Mouse (Mus musculus): ENCODE results near the gene Ddx56. TPM values are rescaled to one million over a fixed set of nuclear protein-coding genes. Genes with fewer than 3 reads are reported as not detected.
A peak's percentile ranks its signal among the peaks of the same experiment; 100 is the strongest.

The Ddx56 gene
- polyA plus RNA-seq (2016; fragmentation: Nextera tagmentation; extraction: Ambion mirVana): 97.4 TPM in 2 replicates

- peaks cover 21% of the 10 kb centered on the region for H3K4me1 ChIP-seq
- peak; percentile 98 for ATAC-seq (ENCODE audit: low FRiP score)
- 2% methylated on average over 50 of the region's 50 CpGs for WGBS
- peaks cover 66% of the 10 kb centered on the region for H3K36me3 ChIP-seq (replicated peaks)
- peak within 1 kb of the TSS; percentile 90 for H3K4me3 ChIP-seq (replicated peaks)
- peak within 1 kb of the TSS; percentile 91 for H3K4me2 ChIP-seq
- H3K27ac ChIP-seq: peak within 1 kb of the TSS; percentile 97
- H3K9me3 ChIP-seq: no peaks in the 10 kb centered on the region
- peak within 1 kb of the TSS; percentile 87 for H3K9ac ChIP-seq
- H3K27me3 ChIP-seq: no peaks in the 10 kb centered on the region
These were observed at the start of gene Ddx56 for GRCm38 (mm10) chr11:6267320-6268254. TSS of gene Ddx56 (minus strand) at chr11:6267772.

- 90% methylated on average over 11 of the region's 11 CpGs for WGBS
- Histone ChIP-seq H3K36me3 (replicated peaks) (peaks cover 58% of the 10 kb centered on the region), H3K4me2 (no peak overlapping the region), H3K27me3 (no peaks in the 10 kb centered on the region), H3K27ac (no peak overlapping the region), H3K9me3 (no peaks in the 10 kb centered on the region), H3K4me3 (replicated peaks) (no peak overlapping the region), H3K4me1 (no peaks in the 10 kb centered on the region), H3K9ac (no peak overlapping the region)
- no peak for ATAC-seq (ENCODE audit: low FRiP score)
These were observed 49.2 kb upstream of the Ddx56 start for GRCm38 (mm10) chr11:6316821-6317220.

- Histone ChIP-seq H3K27ac (no peak overlapping the region), H3K36me3 (replicated peaks) (peaks cover 57% of the 10 kb centered on the region), H3K4me3 (replicated peaks) (no peak overlapping the region), H3K9ac (no peak overlapping the region), H3K27me3 (no peaks in the 10 kb centered on the region), H3K4me2 (no peak overlapping the region), H3K4me1 (no peaks in the 10 kb centered on the region), H3K9me3 (no peaks in the 10 kb centered on the region)
- ATAC-seq (ENCODE audit: low FRiP score): no peak
- 87% methylated on average over 7 of the region's 7 CpGs for WGBS
These were observed 46.4 kb upstream of the Ddx56 start for GRCm38 (mm10) chr11:6313874-6314406.

- WGBS: 95% methylated on average over 4 of the region's 4 CpGs
- Histone ChIP-seq H3K4me1 (no peaks in the 10 kb centered on the region), H3K9me3 (no peaks in the 10 kb centered on the region), H3K36me3 (replicated peaks) (peaks cover 25% of the 10 kb centered on the region), H3K27ac (no peak overlapping the region), H3K9ac (no peak overlapping the region), H3K4me3 (replicated peaks) (no peak overlapping the region), H3K27me3 (no peaks in the 10 kb centered on the region), H3K4me2 (no peak overlapping the region)
- ATAC-seq (ENCODE audit: low FRiP score): no peak
These were observed 40.6 kb upstream of the Ddx56 start for GRCm38 (mm10) chr11:6308181-6308580.

- no peaks in the 10 kb centered on the region for H3K4me1 ChIP-seq
- H3K4me2 ChIP-seq: no peak overlapping the region
- H3K9me3 ChIP-seq: no peaks in the 10 kb centered on the region
- H3K27me3 ChIP-seq: no peaks in the 10 kb centered on the region
- H3K9ac ChIP-seq: no peak overlapping the region
- 93% methylated on average over 1 of the region's 1 CpGs for WGBS
- H3K27ac ChIP-seq: no peak overlapping the region
- no peak overlapping the region for H3K4me3 ChIP-seq (replicated peaks)
- H3K36me3 ChIP-seq (replicated peaks): peaks cover 28% of the 10 kb centered on the region
- ATAC-seq (ENCODE audit: low FRiP score): no peak
These were observed 38.4 kb upstream of the Ddx56 start for GRCm38 (mm10) chr11:6305943-6306430.

GRCm38 (mm10) chr11:6302793-6303192 lies 35.2 kb upstream of the Ddx56 start:
- peaks cover 51% of the 10 kb centered on the region for H3K36me3 ChIP-seq (replicated peaks)
- no peak for ATAC-seq (ENCODE audit: low FRiP score)
- WGBS: 91% methylated on average over 2 of the region's 2 CpGs

GRCm38 (mm10) chr11:6299435-6299834 lies 31.9 kb upstream of the Ddx56 start:
- Histone ChIP-seq H3K36me3 (replicated peaks) (peaks cover 50% of the 10 kb centered on the region), H3K9me3 (no peaks in the 10 kb centered on the region)
- WGBS: 86% methylated on average over 2 of the region's 2 CpGs

More at GRCm38 (mm10) chr11:6302793-6303192, 35.2 kb upstream of the Ddx56 start:
- Histone ChIP-seq H3K27me3 (no peaks in the 10 kb centered on the region), H3K4me1 (no peaks in the 10 kb centered on the region), H3K9ac (no peak overlapping the region), H3K27ac (no peak overlapping the region), H3K9me3 (no peaks in the 10 kb centered on the region), H3K4me2 (no peak overlapping the region), H3K4me3 (replicated peaks) (no peak overlapping the region)

GRCm38 (mm10) chr11:6296077-6296476 lies 28.5 kb upstream of the Ddx56 start:
- peaks cover 10% of the 10 kb centered on the region for H3K4me1 ChIP-seq

More at GRCm38 (mm10) chr11:6299435-6299834, 31.9 kb upstream of the Ddx56 start:
- Histone ChIP-seq H3K4me2 (no peak overlapping the region), H3K27me3 (no peaks in the 10 kb centered on the region), H3K4me3 (replicated peaks) (no peak overlapping the region), H3K27ac (no peak overlapping the region), H3K4me1 (no peaks in the 10 kb centered on the region), H3K9ac (no peak overlapping the region)
- ATAC-seq (ENCODE audit: low FRiP score): no peak

GRCm38 (mm10) chr11:6294632-6295031 lies 27.1 kb upstream of the Ddx56 start:
- H3K4me3 ChIP-seq (replicated peaks): no peak overlapping the region
- H3K9me3 ChIP-seq: no peaks in the 10 kb centered on the region
- no peaks in the 10 kb centered on the region for H3K27me3 ChIP-seq
- 91% methylated on average over 4 of the region's 4 CpGs for whole genome bisulfite sequencing
- no peak overlapping the region for H3K4me2 ChIP-seq
- peaks cover 26% of the 10 kb centered on the region for H3K36me3 ChIP-seq (replicated peaks)
- no peak overlapping the region for H3K9ac ChIP-seq
- ATAC-seq (ENCODE audit: low FRiP score): no peak
- peaks cover 14% of the 10 kb centered on the region for H3K4me1 ChIP-seq
- H3K27ac ChIP-seq: no peak overlapping the region

More at GRCm38 (mm10) chr11:6296077-6296476, 28.5 kb upstream of the Ddx56 start:
- Histone ChIP-seq H3K4me2 (no peak overlapping the region), H3K9me3 (no peaks in the 10 kb centered on the region), H3K36me3 (replicated peaks) (peaks cover 36% of the 10 kb centered on the region), H3K9ac (no peak overlapping the region), H3K4me3 (replicated peaks) (no peak overlapping the region), H3K27ac (no peak overlapping the region), H3K27me3 (no peaks in the 10 kb centered on the region)
- no peak for ATAC-seq (ENCODE audit: low FRiP score)

GRCm38 (mm10) chr11:6293601-6294000 lies 26.0 kb upstream of the Ddx56 start:
- Histone ChIP-seq H3K27me3 (no peaks in the 10 kb centered on the region), H3K4me3 (replicated peaks) (no peak overlapping the region), H3K9ac (no peak overlapping the region), H3K27ac (no peak overlapping the region), H3K36me3 (replicated peaks) (peaks cover 17% of the 10 kb centered on the region), H3K4me2 (no peak overlapping the region), H3K4me1 (peaks cover 14% of the 10 kb centered on the region), H3K9me3 (no peaks in the 10 kb centered on the region)
- no peak for ATAC-seq (ENCODE audit: low FRiP score)
- 93% methylated on average over 2 of the region's 2 CpGs for WGBS

GRCm38 (mm10) chr11:6292988-6293349 lies 25.4 kb upstream of the Ddx56 start:
- no peaks in the 10 kb centered on the region for H3K27me3 ChIP-seq
- H3K4me1 ChIP-seq: peaks cover 14% of the 10 kb centered on the region
- 96% methylated on average over 4 of the region's 4 CpGs for WGBS
- H3K36me3 ChIP-seq (replicated peaks): peaks cover 11% of the 10 kb centered on the region
- H3K4me2 ChIP-seq: peak overlapping the region; percentile 84
- no peaks in the 10 kb centered on the region for H3K9me3 ChIP-seq
- no peak for ATAC-seq (ENCODE audit: low FRiP score)
- peak overlapping the region; percentile 83 for H3K4me3 ChIP-seq (replicated peaks)
- no peak overlapping the region for H3K27ac ChIP-seq
- no peak overlapping the region for H3K9ac ChIP-seq

GRCm38 (mm10) chr11:6292116-6292987 lies 24.8 kb upstream of the Ddx56 start:
- ATAC-seq (ENCODE audit: low FRiP score): peak; percentile 2; the same call in 1 of the 2 replicates
- H3K4me1 ChIP-seq: peaks cover 14% of the 10 kb centered on the region
- WGBS: 18% methylated on average over 33 of the region's 33 CpGs

More at GRCm38 (mm10) chr11:6292116-6292987, 24.8 kb upstream of the Ddx56 start:
- peak overlapping the region; percentile 80 for H3K27ac ChIP-seq
- H3K9me3 ChIP-seq: no peaks in the 10 kb centered on the region
- H3K36me3 ChIP-seq (replicated peaks): peaks cover 5% of the 10 kb centered on the region; the same call in 1 of the 2 replicates
- peak overlapping the region; percentile 71 for H3K9ac ChIP-seq
- H3K4me3 ChIP-seq (replicated peaks): peak overlapping the region; percentile 83
- peak overlapping the region; percentile 84 for H3K4me2 ChIP-seq
- no peaks in the 10 kb centered on the region for H3K27me3 ChIP-seq

Data from forebrain, embryonic 12.5 days (tissue).